Comparison of ENCODE assay signal across 10 mouse cellular contexts in genomic region chr8:110805669-110806068, GRCm38 (mm10). TPM values are rescaled to one million over a fixed set of nuclear protein-coding genes. Genes with fewer than 3 reads are reported as not detected.
DNase-seq lines count a peak whose midpoint lies in the region; ATAC-seq lines count a peak whose summit lies in the region.
"Had no signal": no experiment of that assay in that cellular context is flagged by ENCODE, and none has a peak within 500 bp of the region (broad histone marks: within the 10 kb centered on the region; RNA-seq: fewer than 3 reads in every experiment).

Il34 (minus strand) TSS chr8:110805924.

- WGBS in lung, embryonic 15.5 days: 19% methylated on average over 12 of the region's 12 CpGs

- no peaks in the 10 kb centered on the region for H3K9me3 ChIP-seq in lung, embryonic 15.5 days

- H3K27me3 ChIP-seq in lung, embryonic 15.5 days: no peaks in the 10 kb centered on the region

- peak within 1 kb of the TSS; percentile 70 for H3K27ac ChIP-seq in lung, embryonic 15.5 days
- H3K27ac ChIP-seq: liver, embryonic 14.5 days had no signal

- DNase-seq in frontal cortex, adult 2 months (ENCODE audit: extremely low spot score in 1 of 2, low spot score in 1 of 2): no peak
- no peak for DNase-seq in frontal cortex, postnatal 25 days (ENCODE audit: low spot score in 2 of 2)
- no peak for DNase-seq in lung, postnatal 10 days
- DNase-seq in layer of hippocampus, postnatal 10 days (ENCODE audit: low spot score in 2 of 2): no peak
- DNase-seq in thymus, postnatal 10 days (ENCODE audit: low spot score in 2 of 2): peak; percentile 72 to 79
- DNase-seq in c-Kit-positive CD71-positive TER-119-positive erythroid progenitor cells, embryonic 14.5 days (ENCODE audit: low spot score): no peak
- no peak for DNase-seq in Muller cell, postnatal 12 days (ENCODE audit: inconsistent ontology term)

- H3K4me1 ChIP-seq in lung, embryonic 15.5 days: peaks cover 36% of the 10 kb centered on the region

- peak; percentile 47; the same call in 1 of the 2 replicates for ATAC-seq in lung, embryonic 15.5 days (ENCODE audit: borderline replicate concordance, extremely low read depth, low FRiP score, low TSS enrichment)

- H3K4me3 ChIP-seq in lung, embryonic 15.5 days: peak within 1 kb of the TSS; percentile 21
- H3K4me3 ChIP-seq: erythroblast, embryonic 14.5 days had no signal

- peak within 1 kb of the TSS; percentile 49 for H3K4me2 ChIP-seq in lung, embryonic 15.5 days

- H3K9ac ChIP-seq in lung, embryonic 15.5 days: no peak within 1 kb of the TSS
- H3K9ac ChIP-seq: liver, embryonic 14.5 days had no signal

- peaks cover 18% of the 10 kb centered on the region for H3K36me3 ChIP-seq in lung, embryonic 15.5 days

RNA-seq across cellular contexts. Expression of gene Il34, which starts in this region (rescaled TPM):
- 110 and 119 TPM in 2 replicates for polyA plus RNA-seq in frontal cortex, adult 2 months (2012; rRNA removed)
- polyA plus RNA-seq in lung, embryonic 15.5 days (2015; fragmentation: Nextera tagmentation; extraction: Ambion mirVana): 4.1 and 4.5 TPM in 2 replicates
- 10 to 100 TPM; 50.9 to 52.8 TPM for total RNA-seq in layer of hippocampus, postnatal 10 days (2021)
- polyA plus RNA-seq: erythroblast, embryonic 14.5 days; liver, embryonic 14.5 days had no signal

Comparison
In these comparisons a context has a peak if more than half of its experiments do, and no peak if none do; other contexts are left out.
1. RNA of gene Il34 (polyA plus RNA-seq): 110 to 119 TPM in frontal cortex, adult 2 months; 4.1 to 4.5 TPM in lung, embryonic 15.5 days; every median in the first group is over 10 times any median in the second.
2. DNase-seq: peak in thymus, postnatal 10 days (2 of 2); none in frontal cortex, adult 2 months (0 of 2), frontal cortex, postnatal 25 days (0 of 2), lung, postnatal 10 days (single experiment), layer of hippocampus, postnatal 10 days (0 of 2), c-Kit-positive CD71-positive TER-119-positive erythroid progenitor cells, embryonic 14.5 days (single experiment) and Muller cell, postnatal 12 days (single experiment).